Mouse (Mus musculus) fibroblast of lung, adult 2 months (primary cell): ENCODE measurements around the gene Kdm8.

Experiments used
- DNase-seq: peaks from one replicate; pipeline ENCODE4 v3.0.0-alpha.2; 2011; ENCODE audit warnings: low read depth

Gene Kdm8

GRCm38 (mm10) chr7:125503374-125504092 lies 59.1 kb downstream of the Kdm8 start:
- no peak for DNase-seq

- DNase-seq = no peak
Measured at GRCm38 (mm10) chr7:125504618-125505017, 60.1 kb downstream of the Kdm8 start.

DNA sequence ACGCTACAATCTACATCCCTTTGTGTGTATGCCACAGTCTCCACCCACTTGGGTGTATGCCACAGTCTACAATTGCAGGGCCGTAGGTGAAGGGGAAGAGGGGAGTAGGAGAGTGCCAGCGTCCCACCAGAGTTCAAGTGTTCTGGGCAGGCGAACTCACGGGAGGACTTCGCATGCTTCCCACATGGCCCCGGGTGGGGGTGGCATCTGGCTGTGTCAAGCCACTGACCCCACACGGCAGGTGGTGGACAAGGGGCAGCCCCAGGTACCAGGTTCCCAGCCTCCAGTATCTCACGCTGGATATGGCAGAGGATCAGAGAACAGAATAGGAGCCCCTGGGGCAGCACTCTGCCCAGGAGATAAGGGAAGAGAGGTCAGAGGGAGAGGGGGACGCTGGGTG lies 61.1 kb downstream of the Kdm8 start:
- DNase-seq = no peak

- no peak for DNase-seq
Measured at GRCm38 (mm10) chr7:125507279-125507678, 62.8 kb downstream of the Kdm8 start.

- DNase-seq = no peak
Measured at GRCm38 (mm10) chr7:125511432-125511831, 67.0 kb downstream of the Kdm8 start.

- DNase-seq = no peak
Measured at GRCm38 (mm10) chr7:125511852-125512251, 67.4 kb downstream of the Kdm8 start.
